In the genomic region with DNA sequence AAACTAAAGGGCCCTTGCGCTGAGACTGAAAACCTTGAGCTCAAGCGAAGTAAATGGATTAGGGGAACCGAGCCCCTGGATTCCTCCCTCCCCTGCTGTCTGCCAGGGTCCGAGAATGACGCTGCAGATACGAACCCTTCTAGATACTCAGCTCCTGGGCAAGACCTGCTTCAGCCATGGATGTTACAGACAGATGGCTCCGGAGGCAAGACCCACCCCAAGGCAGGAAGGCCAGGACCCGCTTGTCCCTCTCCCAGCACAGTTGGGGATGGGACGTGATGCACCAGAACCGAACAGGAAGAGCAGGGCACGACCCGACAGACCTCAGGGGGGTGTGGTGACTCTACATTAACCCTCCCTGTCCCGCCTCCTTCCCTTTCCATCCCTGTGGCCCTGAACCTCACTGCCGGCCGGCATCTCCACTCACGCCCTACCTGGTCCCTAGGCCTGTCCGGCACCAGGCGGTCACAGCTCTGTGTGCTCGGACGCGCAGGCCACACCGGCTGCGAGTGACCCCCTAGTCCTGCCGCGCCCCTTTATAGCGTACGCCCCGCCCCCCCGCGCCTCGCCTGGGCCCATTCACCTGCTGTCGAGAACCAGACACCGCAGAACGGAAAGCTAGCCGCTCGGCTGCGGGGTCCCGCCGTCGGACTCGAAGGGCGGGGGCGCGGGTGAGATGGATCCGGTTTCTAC, we compare ENCODE assay signal across 8 mouse cellular contexts.
DNase-seq lines count a peak whose midpoint lies in the region; ATAC-seq and TF ChIP-seq lines count a peak whose summit lies in the region.

No protein-coding gene starts in this region.

- WGBS in limb, embryonic 14.5 days, result 1% methylated on average over 42 of the region's 45 CpGs

- peak overlapping the region; percentile 50 for H3K4me3 ChIP-seq in gastrocnemius, adult 2 months
- H3K4me3 ChIP-seq in limb, embryonic 14.5 days (replicated peaks; ENCODE audit: low read length), result peak overlapping the region; percentile 34

- H3K9ac ChIP-seq in limb, embryonic 14.5 days (ENCODE audit: low read depth, low read length, severe bottlenecking), result peak overlapping the region; percentile 16

- DNase-seq in gastrocnemius, adult 2 months, result no peak
- DNase-seq in gastrocnemius, adult 18-20 months (ENCODE audit: low spot score), result no peak
- peak; percentile 53 for DNase-seq in thymus, postnatal 4 days
- no peak for DNase-seq in thymus, adult 18-20 months
- no peak for DNase-seq in limb, embryonic 14.5 days (ENCODE audit: low spot score)
- no peak for DNase-seq in c-Kit-positive CD71-positive TER-119-positive erythroid progenitor cells, embryonic 14.5 days (ENCODE audit: low spot score)
- no peak for DNase-seq in layer of hippocampus, adult 11-12 months (ENCODE audit: low spot score)
- DNase-seq in ovary, postnatal 10 days (ENCODE audit: low spot score), result no peak

- no peaks in the 10 kb centered on the region for H3K36me3 ChIP-seq in limb, embryonic 14.5 days (ENCODE audit: control insufficient read depth, insufficient read depth, low read length)

- no peak overlapping the region for H3K27ac ChIP-seq in gastrocnemius, adult 2 months
- H3K27ac ChIP-seq in limb, embryonic 14.5 days (replicated peaks; ENCODE audit: low read depth, low read length), result no peak overlapping the region

- peaks cover 28% of the 10 kb centered on the region for H3K4me1 ChIP-seq in limb, embryonic 14.5 days (ENCODE audit: control insufficient read depth, insufficient read depth, low read length)

- ATAC-seq in limb, embryonic 14.5 days (ENCODE audit: low FRiP score, low read depth), result no peak

- intact Hi-C loops in gastrocnemius, adult 2 months (cut with DNase I), result no loop called here

- no peak for TF ChIP-seq CTCF in gastrocnemius, adult 2 months (IDR thresholded peaks at IDR 0.05)

- TF ChIP-seq POLR2A in limb, embryonic 14.5 days (IDR thresholded peaks at IDR 0.05; ENCODE audit: borderline replicate concordance, extremely low read depth, insufficient read depth, insufficient read length), result no peak

- peaks cover 4% of the 10 kb centered on the region; the same call in 1 of the 2 replicates for H3K9me3 ChIP-seq in limb, embryonic 14.5 days (ENCODE audit: control insufficient read depth, low read length)

- peaks cover 97% of the 10 kb centered on the region for H3K27me3 ChIP-seq in limb, embryonic 14.5 days (ENCODE audit: control insufficient read depth, insufficient read depth, low read length)

- peak overlapping the region; percentile 54 for H3K4me2 ChIP-seq in limb, embryonic 14.5 days (replicated peaks; ENCODE audit: low read depth, low read length, severe bottlenecking)
